Mouse (Mus musculus) CD4-positive, CD25-positive, alpha-beta regulatory T cell, adult 4 months (primary cell): ENCODE data around the gene Klhl29. TPM values are rescaled to one million over a fixed set of nuclear protein-coding genes. Genes with fewer than 3 reads are reported as not detected.

Source experiments
- ATAC-seq: one replicate; pipeline ENCODE4 v1.8.0; 2017
- polyA plus RNA-seq, 2 experiments: library from polyadenylated mRNA; unstranded; fragments of 100-300 nt; shearing (Covaris generic); gene quantifications; one replicate each; pipeline ENCODE4 v1.2.1; 2017

Klhl29 gene
- polyA plus RNA-seq, 2 experiments from 2014 or later, result 0.22 to 0.32 TPM

- ATAC-seq, result peak; percentile 29
Observed at GRCm38 (mm10) chr12:5119286-5119685, 256.2 kb downstream of the Klhl29 start.

- no peak for ATAC-seq
Observed at GRCm38 (mm10) chr12:5116605-5117004, 258.9 kb downstream of the Klhl29 start.

- no peak for ATAC-seq
Observed at GRCm38 (mm10) chr12:5114631-5115030, 260.9 kb downstream of the Klhl29 start.

GRCm38 (mm10) chr12:5111343-5111742 is 264.1 kb downstream of the Klhl29 start:
- ATAC-seq, result no peak

GRCm38 (mm10) chr12:5108613-5109012 is 266.9 kb downstream of the Klhl29 start:
- ATAC-seq, result no peak

GRCm38 (mm10) chr12:5107795-5108194 is 267.7 kb downstream of the Klhl29 start:
- no peak for ATAC-seq

GRCm38 (mm10) chr12:5104422-5105052 is 270.9 kb downstream of the Klhl29 start:
- ATAC-seq, result no peak

- no peak for ATAC-seq
Observed at GRCm38 (mm10) chr12:5101411-5102024, 274.0 kb downstream of the Klhl29 start.

- ATAC-seq, result no peak
Observed at GRCm38 (mm10) chr12:5099572-5099971, 275.9 kb downstream of the Klhl29 start.

- no peak for ATAC-seq
Observed at GRCm38 (mm10) chr12:5088639-5089038, 286.8 kb downstream of the Klhl29 start.

- ATAC-seq, result no peak
Observed at GRCm38 (mm10) chr12:5087787-5088519, 287.5 kb downstream of the Klhl29 start.

- ATAC-seq, result no peak
Observed at GRCm38 (mm10) chr12:5084714-5085113, 290.8 kb downstream of the Klhl29 start.

- ATAC-seq, result no peak
Observed at GRCm38 (mm10) chr12:5081480-5081879, 294.0 kb downstream of the Klhl29 start.

GRCm38 (mm10) chr12:5073191-5073590 is 302.3 kb downstream of the Klhl29 start:
- no peak for ATAC-seq

- no peak for ATAC-seq
Observed at GRCm38 (mm10) chr12:5070131-5070530, 305.4 kb downstream of the Klhl29 start.

GRCm38 (mm10) chr12:5067590-5067989 is 307.9 kb downstream of the Klhl29 start:
- no peak for ATAC-seq

GRCm38 (mm10) chr12:5048104-5048503 is 327.4 kb downstream of the Klhl29 start:
- ATAC-seq, result no peak

- no peak for ATAC-seq
Observed at GRCm38 (mm10) chr12:5044141-5044540, 331.3 kb downstream of the Klhl29 start.

GRCm38 (mm10) chr12:5038008-5038407 is 337.5 kb downstream of the Klhl29 start:
- ATAC-seq, result no peak

GRCm38 (mm10) chr12:5029035-5029434 is 346.4 kb downstream of the Klhl29 start:
- no peak for ATAC-seq
